Mouse (Mus musculus) liver, embryonic 14.5 days (tissue): ENCODE measurements around the gene Zfp689.

Experiments
- CTCF ChIP-seq: IDR thresholded peaks from 2 replicates; pipeline ENCODE4 v1.5.1; 2016; ENCODE audit warnings: antibody characterized with exemption, low read depth, control low read depth
- EP300 ChIP-seq: IDR thresholded peaks from 2 replicates; pipeline ENCODE4 v1.6.1; 2016; ENCODE audit warnings: antibody characterized with exemption, low read depth

DNA sequence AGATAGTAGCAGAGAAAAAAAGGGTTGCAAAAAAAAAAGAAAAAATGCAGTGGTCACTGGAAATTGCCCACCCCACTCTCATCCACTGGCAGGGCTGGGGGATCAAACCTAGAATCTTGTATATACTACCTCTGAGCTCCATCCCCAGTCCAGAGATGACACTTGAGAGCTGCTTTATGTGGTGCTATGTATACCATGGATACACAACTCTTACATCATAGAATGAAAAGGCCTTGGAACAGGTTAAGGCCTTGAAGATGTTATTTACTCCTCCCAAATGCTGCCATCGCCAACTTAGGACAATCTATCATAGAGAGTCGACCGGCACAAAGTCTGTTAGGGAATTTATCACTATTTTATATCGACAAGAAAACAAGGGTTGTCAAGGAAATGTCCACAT lies 27.9 kb upstream of the Zfp689 start:
- no peak for TF ChIP-seq CTCF
- TF ChIP-seq EP300 = no peak
